Mouse (Mus musculus) frontal cortex, postnatal 36 days (tissue): Measurements from ENCODE around the gene Pwp2.
"Not testable (repeated sequence)": the region's sequence is repeated elsewhere in the genome, so short reads cannot be mapped to it uniquely, and the experiment has no call there.

Experiments
- DNase-seq, 2 experiments: peaks; one replicate each; pipeline ENCODE4 v3.0.0; 2022; ENCODE audit warnings: low spot score in 2 of 2

Pwp2 gene

DNA sequence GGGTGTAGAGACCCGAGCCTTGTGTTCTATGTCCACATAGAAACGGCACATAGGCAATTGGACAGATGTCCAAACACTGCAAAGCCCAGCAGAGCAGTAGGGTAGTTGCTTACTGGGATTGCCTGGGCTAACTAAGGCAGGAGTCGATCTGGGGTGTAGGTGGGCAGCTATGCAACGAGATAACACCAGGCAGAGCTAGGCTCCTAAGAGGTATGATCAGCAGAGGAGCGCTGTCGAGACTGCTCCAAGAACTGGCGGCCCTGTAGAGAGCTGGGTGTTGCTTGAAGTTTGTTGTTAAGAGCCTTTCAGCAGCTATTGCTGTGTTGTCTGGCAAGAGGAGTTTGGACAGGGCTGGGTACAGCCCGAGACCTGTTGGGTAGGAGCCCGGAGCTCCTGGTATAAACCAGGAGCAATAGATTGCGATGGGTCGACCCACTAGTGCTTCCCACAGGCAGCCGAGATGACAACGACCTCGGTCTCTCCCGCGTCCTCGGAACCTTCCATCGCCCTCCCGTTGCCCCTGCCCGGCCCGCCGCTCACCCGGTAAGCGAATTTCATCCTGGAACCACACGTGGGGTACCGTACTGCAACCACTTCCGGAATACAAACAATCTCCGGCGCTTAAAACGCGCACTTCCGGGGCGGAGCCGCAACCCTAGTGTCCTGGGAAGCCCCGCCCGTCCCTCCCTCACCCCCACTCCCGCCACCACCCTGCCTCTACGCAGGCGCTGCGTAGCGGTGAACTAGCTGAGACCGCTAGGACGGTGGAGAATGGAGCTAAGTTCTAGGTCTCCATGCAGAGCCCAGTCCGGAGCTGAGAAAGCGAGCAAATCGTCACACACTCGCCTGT is at the start of gene Pwp2:
TSS of gene Pwp2 (minus strand) at position 619 of the 850 bp plus-strand sequence.
- peak; percentile 89 to 92 for DNase-seq

DNA sequence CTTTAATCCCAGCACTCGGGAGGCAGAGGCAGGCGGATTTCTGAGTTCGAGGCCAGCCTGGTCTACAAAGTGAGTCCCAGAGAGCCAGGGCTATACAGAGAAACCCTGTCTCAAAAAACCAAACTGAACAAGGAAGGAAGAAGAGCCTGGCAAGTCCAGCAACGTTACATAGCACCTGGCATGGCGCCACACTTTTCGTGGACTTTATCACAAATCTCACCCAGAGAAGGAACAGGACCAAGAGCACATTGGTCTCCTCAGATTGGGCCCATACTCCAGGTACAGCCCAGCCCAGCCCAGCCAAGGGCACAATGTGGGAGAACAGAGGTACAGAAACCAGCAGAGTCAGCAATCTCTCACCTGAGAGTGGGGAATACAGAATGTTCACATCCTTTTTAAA is 48.8 kb upstream of the Pwp2 start:
- DNase-seq, result no peak

DNA sequence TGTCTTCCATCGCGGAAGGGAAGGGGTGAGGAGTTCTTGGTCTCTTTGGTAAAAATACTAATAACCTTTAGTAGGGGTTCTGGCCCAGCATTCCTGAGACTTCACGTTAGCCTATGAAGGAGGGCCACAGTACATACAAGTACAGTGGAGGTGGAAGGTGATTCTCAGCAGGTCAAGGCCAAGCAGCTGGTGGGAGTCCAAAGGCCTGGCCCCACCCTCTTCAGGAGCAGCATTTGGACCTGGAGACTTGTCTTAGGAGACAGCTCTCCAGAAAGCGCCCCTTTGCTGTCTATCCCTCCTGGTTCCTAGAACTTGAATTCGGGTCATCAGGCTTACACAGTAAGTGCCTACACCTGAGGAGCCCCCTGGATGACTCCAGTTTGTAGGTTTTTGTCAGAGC is 48.2 kb upstream of the Pwp2 start:
- no peak for DNase-seq

DNA sequence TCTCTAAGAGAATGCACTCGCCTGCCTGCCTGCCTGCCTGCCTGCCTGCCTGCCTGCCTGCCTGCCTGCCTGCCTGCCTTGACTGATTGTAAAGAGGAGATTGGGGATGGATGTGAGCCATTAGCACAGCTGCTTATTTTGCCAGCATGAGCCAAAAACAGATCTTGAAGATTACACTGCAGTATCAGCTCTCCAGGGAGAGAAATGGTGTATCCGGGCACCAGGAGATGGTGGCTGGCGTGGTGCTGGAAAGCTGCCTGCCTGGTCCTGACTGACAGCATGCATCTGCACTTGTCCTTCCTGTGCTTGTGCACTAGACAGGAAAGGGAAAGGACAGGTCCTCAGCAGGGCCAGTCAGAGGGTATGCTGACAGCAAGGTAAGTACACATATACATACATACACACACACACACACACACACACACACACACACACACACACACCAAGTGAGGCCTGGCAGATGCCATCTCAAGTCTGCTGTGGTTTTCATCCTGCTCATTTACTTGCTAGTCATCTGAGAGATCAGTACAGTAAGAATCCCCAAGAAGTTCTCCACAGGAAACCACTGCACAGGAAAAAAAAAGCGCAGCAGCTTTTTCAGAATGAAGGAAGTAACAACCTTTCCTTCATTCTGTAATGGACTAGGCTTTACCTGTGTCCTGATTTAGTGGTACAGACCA is 47.5 kb upstream of the Pwp2 start:
- no peak for DNase-seq

DNA sequence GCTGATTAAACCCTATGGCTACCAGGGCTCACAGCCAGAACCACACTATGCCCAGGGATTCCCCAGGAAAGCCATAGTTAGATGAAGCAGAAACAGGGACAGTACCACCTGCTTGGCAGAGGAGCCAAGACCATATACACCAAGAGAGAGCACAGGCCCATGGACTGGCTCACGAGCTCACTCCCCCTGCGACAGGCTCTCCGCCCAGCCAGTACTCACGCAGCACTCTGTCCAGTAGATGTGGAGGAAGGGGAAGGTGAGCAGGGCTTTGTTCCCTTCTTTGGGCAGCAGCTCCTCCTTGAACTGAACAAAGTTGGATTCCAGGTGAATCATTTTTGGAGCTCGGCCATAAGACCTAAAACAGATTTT is 43.6 kb upstream of the Pwp2 start:
- no peak for DNase-seq

DNA sequence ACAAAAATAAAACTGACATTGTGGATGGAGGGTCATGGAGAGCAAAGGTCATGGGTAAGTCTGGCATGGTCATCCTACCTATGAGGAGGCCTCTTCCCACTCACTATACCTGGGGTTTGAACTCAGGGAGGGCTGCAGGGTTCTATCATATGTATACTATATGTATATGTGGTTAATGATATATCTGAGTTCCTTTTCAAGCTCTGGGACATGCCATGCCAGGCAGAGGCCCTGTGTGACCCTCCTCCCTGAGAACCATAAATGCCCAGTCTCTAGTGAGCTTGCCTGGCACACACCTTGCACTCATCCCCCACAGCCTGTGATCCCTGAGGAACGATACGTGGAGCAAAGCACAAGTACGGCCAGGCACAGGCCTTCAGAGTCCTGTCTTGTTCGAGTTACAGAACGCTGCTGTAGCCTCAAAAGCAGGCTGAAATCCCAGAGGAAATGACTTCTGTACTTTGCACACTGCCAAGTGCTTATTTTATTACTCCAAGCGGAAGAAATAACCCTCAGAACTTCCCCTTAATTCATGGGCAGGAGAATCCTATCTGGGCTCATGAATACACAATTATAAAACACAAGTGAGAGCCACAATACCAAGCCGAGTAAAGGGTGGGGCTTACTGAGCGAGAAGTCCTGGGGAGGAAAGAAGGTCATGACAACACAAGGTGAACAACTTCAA is 43.1 kb upstream of the Pwp2 start:
- DNase-seq, result no peak

DNA sequence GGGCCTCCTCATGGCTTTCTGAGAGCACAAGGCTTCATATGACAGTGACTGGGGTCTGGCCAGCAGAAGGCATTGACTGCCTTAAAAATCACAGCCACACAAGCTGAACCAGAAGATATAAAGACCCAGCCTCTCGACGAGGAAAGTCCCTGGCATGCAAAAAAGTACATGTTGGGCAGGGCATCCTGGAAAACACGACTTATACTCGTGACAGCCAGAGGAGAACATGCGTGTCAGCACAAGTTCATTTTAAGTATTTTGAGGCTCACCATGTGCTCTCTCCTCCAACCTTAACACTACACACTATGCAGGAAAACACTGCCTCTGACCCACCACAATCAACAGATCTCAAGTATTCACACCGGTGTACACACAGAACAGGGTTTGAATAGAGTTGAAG is 39.2 kb upstream of the Pwp2 start:
- no peak for DNase-seq

DNA sequence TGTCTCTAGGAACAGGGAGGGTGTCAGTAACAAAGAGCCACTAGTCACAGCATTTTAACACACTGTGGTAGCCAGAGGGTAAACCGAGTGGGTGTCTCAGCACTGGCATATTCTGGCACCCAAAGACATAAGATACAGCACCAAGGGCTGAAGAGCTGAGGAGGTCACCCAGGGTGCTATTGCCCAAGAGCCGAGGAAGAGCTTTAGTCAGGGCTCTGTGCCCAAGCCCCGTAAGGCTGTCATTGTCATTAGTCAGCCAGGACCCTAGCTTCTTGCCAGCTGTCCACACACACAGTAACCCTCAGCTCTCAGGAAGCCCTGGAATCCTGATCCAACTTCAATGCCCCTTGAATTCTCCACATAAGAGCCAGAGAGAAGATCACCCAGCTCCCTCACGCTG is 38.0 kb upstream of the Pwp2 start:
- no peak for DNase-seq

DNA sequence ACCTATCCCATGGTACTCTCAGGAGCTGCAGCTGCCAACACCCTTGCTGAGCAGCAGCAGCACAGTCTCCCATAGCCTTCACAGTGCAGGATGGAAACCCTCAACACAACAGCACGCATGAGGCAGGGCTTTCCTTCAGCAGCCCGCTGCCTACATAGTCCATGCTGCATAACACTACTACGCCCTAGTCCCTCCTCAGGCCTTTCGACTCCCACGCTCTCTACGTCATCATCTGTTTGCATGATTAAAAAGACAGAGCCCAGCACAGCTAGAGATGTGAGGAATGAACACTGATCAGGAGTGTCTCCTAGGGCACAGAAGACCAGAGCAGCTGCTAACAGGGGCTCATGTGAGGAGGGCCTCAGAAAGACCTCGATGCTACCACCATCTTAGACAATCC is 36.4 kb upstream of the Pwp2 start:
- no peak for DNase-seq

DNA sequence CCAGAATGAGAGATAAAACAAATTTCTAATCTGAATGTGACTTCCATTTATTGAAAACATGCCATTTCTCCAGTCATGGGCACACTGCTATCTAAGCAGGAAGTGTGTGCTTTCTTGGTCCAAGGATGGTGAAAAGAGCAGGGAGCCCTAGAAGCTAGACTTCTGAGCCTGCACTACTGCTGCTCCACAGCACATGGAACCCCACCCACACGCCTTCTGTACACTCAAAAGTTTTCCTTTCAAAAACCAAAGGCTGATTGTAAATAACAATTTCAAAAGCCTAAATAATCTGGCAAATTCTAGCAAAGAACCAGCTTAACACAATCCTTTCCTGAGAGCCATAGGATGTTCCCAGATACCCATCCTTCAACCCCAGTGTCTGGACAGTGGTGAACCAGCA is 34.6 kb upstream of the Pwp2 start:
- DNase-seq, result peak in 1 of 2 experiments; percentile 45

DNA sequence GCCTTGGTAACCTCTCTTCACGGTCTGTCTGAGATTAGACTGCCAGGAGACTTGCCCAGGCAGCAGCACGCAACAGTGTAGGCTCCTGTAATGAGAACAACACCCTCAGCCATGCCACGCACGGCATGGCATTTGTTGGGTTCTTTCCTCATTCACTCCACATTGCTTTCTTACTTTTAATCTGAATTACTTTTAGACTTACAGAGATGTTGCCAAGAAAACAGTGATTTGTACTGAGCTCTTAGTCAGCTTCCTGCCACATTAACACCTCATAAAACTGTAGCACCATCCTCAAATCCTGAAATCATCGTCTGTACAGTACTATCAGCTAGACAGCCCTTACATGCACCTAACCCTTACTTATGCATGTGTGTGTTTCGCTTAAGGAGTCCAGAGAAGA is 33.6 kb upstream of the Pwp2 start:
- no peak for DNase-seq

DNA sequence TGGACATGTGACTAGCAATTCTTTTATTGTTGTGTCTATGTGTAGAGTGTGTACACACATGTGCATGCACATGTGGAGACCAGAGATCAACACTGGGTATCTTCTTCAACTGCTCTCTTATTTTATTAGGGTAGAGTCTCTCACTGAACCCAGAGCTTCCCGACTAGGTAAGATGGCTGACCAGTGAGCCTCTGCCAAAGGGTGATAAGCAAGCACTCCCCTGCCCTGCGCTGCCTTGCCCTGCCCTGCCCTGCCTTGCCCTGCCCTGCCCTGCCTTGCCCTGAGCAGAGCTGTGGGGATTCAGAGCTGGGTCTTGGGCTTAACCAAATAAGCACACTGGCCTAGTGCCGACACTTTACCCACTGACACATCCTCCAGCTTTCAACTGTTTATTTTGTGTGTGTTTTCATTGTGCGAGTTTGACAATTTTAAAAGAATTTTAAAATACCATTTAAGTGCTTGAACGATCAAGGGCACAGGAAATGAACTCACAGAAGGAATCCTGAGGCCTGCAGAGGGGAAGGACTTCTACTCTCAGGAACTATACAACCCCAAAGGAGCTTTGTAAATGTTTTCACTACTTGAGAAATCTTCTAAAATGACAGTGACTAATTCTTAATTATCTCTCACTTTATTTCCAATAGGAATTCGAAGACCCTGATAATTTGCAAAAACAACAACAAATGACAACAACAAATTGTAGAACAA is 31.6 kb upstream of the Pwp2 start:
- no peak for DNase-seq

DNA sequence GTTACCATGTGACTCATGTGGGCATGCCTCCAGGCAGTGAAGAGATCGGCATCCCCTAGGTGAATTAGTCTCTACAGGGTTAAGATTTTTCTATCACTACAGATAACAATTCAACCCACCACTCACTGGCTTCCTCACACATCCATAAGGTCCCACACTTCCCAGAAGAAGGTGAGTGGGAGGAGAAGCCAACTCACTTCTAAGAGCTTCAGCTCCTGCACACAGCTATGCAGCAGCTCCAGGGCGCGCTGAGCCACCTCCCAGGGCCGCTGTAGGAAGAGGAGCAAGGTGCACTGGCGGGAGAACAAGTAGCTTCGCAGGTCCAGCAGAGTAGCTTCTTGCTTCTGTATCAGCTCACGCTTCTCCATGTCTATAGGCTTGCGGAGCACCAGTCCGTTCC is 29.4 kb upstream of the Pwp2 start:
- peak in 1 of 2 experiments; percentile 52 for DNase-seq

DNA sequence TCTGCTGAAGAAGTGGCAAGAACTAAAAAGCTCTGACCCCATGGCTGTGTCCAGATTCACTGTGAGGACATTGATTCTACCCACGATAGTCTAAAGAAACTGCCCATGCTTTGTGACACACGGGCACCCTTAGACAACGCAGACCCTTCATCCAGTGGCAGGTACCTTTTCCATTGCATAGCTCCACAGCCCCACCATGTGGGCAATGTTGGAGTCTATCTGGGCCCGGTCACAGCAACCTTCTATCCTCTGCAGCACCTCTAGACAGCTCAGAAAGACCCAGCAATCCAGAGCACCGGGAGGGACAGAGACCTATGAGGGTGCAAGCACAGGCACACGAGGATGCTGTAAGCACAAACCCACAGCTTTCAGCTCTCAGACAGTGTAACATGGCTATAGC is 26.4 kb upstream of the Pwp2 start:
- DNase-seq, result no peak

DNA sequence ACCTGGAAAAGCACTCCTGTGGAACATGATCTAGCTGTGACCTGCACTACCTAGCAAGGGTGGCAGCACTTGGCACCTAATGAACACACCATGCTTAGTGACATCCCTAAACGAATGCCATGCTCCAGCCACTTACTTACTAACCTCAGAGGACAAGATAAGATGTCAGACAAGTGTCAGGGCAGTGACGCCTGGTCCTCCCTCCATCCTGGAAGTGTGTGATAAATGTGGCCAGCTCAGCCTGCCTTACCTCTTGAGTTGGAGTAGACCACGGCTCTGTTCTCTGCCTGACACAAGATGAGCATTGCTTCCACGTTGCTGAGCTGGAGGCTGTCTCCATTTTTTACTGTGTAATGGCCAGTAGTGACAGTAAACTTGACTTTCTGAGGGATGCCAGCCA is 16.2 kb upstream of the Pwp2 start:
- DNase-seq, result no peak

DNA sequence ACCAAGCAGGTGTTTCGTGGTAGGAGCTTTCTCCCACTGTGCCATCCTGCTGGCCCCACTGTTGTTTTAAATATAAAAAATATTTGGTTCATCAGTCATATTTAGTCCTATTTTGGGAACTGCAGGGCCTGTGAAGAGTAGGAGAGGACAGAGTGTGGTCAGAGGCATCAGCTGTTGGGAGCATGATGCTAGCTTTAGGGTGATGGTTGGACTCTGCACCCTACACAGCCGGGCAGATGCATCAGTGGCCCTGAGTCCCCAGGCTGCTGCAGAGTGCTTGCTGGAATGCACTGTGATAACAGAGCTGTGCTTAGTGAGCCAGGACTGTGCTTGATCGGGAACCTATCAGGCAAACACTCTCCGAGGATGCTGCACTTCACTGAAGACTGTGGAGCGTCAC is 8.0 kb upstream of the Pwp2 start:
- DNase-seq, result no peak

DNA sequence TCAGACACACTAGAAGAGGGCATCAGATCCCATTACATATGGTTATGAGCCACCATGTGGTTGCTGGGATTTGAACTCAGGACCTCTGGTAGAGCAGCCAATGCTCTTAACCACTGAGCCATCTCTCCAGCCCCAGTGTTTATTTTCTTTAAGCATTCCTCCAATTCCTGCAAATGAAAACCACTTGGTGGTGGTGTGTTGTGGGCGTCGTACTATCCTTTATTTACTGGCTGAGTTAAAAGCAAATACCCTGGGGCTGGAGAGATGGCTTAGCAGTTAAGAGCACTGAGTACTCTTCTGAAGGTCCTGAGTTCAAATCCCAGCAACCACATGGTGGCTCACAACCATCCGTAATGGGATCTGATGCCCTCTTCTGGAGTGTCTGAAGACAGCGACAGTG is 1.1 kb upstream of the Pwp2 start:
- not testable (repeated sequence) for DNase-seq

DNA sequence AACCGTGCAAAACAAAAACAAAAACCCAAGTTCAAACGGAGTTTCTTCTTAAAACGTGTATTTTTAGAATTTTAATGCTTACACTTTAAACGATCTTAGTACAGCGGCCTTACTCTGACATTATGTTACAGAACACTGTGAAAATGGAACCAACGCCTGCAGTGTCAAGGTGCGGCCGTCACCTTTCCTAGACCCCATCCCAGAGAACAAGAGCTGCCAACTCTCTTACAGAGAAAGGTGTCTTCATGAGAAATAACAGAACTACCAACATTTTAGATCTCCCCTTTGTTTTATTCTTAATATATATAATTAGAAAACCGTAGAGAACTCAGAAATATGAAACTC is 404 bp upstream of the Pwp2 start:
- DNase-seq, result no peak

DNA sequence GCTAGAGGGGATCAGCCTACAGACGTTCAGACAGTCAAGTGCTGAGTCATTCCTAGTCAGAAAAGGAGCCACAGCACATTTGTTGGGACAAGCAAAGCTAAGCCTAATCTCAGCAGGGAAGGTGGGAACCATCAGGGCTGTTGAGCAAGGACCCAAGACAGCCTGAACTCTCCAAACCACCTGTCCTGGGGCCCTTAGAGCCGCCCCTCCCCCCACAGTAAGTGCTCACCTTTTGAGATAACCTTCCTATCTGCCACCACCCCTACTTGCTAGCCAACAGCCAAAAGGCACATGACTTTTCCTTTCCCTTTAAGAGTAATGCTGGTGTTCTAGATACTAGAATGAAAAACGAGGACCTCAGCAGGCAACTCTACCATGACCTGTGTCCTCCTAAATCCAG is 1.4 kb downstream of the Pwp2 start:
- no peak for DNase-seq

DNA sequence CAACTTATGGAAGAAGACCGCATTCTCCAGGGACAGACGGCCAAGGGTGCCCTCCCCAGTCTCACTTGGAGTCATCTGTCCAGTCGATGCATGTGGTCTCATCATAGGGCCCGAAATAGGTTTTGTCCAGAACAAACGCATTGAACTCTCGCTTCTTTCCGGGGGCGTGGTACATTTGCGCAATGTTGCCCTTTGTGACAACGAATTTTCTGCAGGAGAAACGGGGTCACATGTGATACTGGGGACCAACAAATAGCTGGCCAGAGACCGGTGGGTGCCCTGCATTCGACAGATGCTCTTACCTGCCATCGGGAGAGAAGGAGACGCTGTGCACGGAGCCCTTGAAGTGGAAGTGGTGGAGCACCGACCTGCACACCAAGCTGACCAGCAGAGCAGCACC is 2.6 kb downstream of the Pwp2 start:
- DNase-seq, result no peak

DNA sequence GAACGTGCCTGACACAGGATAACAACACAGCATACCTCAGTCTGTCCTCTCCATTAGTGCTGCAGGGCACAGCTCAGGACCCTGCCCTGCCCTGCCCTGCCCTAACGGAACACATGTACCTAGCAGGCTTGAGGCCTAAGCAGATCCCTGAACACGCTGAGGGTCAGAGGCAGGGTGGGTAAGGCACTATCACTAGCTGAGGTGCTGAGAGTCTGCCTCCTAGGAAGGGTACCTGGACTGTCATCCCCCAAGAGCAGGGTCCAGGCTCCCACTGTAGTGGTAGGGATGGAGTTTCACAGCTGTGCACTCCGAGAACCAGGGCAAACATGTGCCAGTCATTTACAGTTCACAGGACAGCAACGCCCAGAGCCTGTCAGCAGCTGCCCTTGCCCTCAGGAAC is 10.5 kb downstream of the Pwp2 start:
- no peak for DNase-seq

DNA sequence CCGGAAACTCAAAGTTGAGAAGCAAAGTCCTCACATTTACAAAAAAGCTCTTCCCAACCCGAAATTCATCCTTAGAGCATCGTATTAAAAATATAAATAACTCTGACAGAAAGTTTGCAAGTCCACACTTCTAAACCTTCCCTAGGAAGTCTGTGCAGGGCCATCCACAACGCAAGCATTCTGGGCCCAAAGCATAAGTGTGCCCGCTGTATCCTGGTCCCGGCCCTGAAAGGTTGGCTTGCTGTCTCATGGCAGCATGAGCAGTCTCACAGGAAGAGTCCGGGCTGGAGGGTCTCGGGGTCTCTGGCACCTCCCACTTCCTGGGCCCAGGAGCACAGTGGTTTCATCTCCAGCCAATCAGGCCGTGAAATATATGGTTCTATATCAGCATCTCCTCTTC is 13.4 kb downstream of the Pwp2 start:
- DNase-seq, result no peak
